8 mouse cellular contexts compared by ENCODE assay signal in genomic region chr10:117375163-117375562, GRCm38 (mm10). TPM values are rescaled to one million over a fixed set of nuclear protein-coding genes. Genes with fewer than 3 reads are reported as not detected.
DNase-seq lines count a peak whose midpoint lies in the region; ATAC-seq and TF ChIP-seq lines count a peak whose summit lies in the region.

No protein-coding gene starts in this region.

- H3K36me3 ChIP-seq in heart, embryonic 12.5 days: no peaks in the 10 kb centered on the region
- H3K36me3 ChIP-seq in G1E (replicated peaks): peaks cover 5% of the 10 kb centered on the region
- H3K36me3 ChIP-seq in hindbrain, embryonic 13.5 days: no peaks in the 10 kb centered on the region
- H3K36me3 ChIP-seq in midbrain, embryonic 13.5 days: no peaks in the 10 kb centered on the region

- no peak overlapping the region for H3K27ac ChIP-seq in heart, embryonic 12.5 days (ENCODE audit: poor library complexity, severe bottlenecking)
- peak overlapping the region; percentile 98; the same call in 1 of the 2 replicates for H3K27ac ChIP-seq in hindbrain, embryonic 13.5 days
- H3K27ac ChIP-seq in midbrain, embryonic 13.5 days: no peak overlapping the region

- H3K9ac ChIP-seq in heart, embryonic 12.5 days: peak overlapping the region; percentile 56; the same call in 1 of the 2 replicates
- peak overlapping the region; percentile 100 for H3K9ac ChIP-seq in hindbrain, embryonic 13.5 days
- H3K9ac ChIP-seq in midbrain, embryonic 13.5 days (replicated peaks): peak overlapping the region; percentile 99

- peak overlapping the region; percentile 94 for H3K4me3 ChIP-seq in heart, embryonic 12.5 days
- peak overlapping the region; percentile 93 for H3K4me3 ChIP-seq in G1E (ENCODE audit: low read depth, low read length)
- peak overlapping the region; percentile 95 for H3K4me3 ChIP-seq in hindbrain, embryonic 13.5 days
- peak overlapping the region; percentile 90 for H3K4me3 ChIP-seq in midbrain, embryonic 13.5 days (replicated peaks)

- ATAC-seq in heart, embryonic 12.5 days (ENCODE audit: insufficient number of reproducible peaks, low FRiP score): no peak
- no peak for ATAC-seq in G1E (ENCODE audit: extremely low read depth, insufficient number of reproducible peaks, low FRiP score, poor library complexity, severe bottlenecking)
- ATAC-seq in hindbrain, embryonic 13.5 days (ENCODE audit: low FRiP score): no peak
- ATAC-seq in midbrain, embryonic 13.5 days: no peak
- no peak for ATAC-seq in megakaryocyte progenitor cell, adult 5-6 weeks (replicated peaks; ENCODE audit: poor library complexity)

- 18% methylated on average over 10 of the region's 10 CpGs for WGBS in heart, embryonic 12.5 days
- 23% methylated on average over 10 of the region's 10 CpGs for WGBS in hindbrain, embryonic 13.5 days
- 26% methylated on average over 10 of the region's 10 CpGs for WGBS in midbrain, embryonic 13.5 days

- no peaks in the 10 kb centered on the region for H3K9me3 ChIP-seq in heart, embryonic 12.5 days (replicated peaks)
- no peaks in the 10 kb centered on the region for H3K9me3 ChIP-seq in G1E (replicated peaks)
- H3K9me3 ChIP-seq in hindbrain, embryonic 13.5 days: no peaks in the 10 kb centered on the region
- H3K9me3 ChIP-seq in midbrain, embryonic 13.5 days: no peaks in the 10 kb centered on the region

- no peak for DNase-seq in heart, adult 8-10 months (ENCODE audit: low spot score)
- DNase-seq in G1E (ENCODE audit: low spot score): no peak
- DNase-seq in layer of hippocampus, postnatal 14 days (ENCODE audit: low spot score in 2 of 2): no peak
- DNase-seq in left cerebral cortex, adult 18-20 months (ENCODE audit: low spot score in 2 of 2): no peak

- no peaks in the 10 kb centered on the region for H3K27me3 ChIP-seq in heart, embryonic 12.5 days (replicated peaks)
- H3K27me3 ChIP-seq in G1E (ENCODE audit: insufficient read depth, low read length): no peaks in the 10 kb centered on the region
- no peaks in the 10 kb centered on the region for H3K27me3 ChIP-seq in hindbrain, embryonic 13.5 days
- H3K27me3 ChIP-seq in midbrain, embryonic 13.5 days: no peaks in the 10 kb centered on the region

- H3K4me1 ChIP-seq in heart, embryonic 12.5 days (replicated peaks): peaks cover 10% of the 10 kb centered on the region
- peaks cover 23% of the 10 kb centered on the region for H3K4me1 ChIP-seq in G1E (ENCODE audit: insufficient read depth, low read depth, low read length)
- H3K4me1 ChIP-seq in hindbrain, embryonic 13.5 days (replicated peaks): peaks cover 30% of the 10 kb centered on the region
- peaks cover 28% of the 10 kb centered on the region for H3K4me1 ChIP-seq in midbrain, embryonic 13.5 days (replicated peaks)

- peak overlapping the region; percentile 70 for H3K4me2 ChIP-seq in heart, embryonic 12.5 days
- peak overlapping the region; percentile 76 for H3K4me2 ChIP-seq in hindbrain, embryonic 13.5 days
- H3K4me2 ChIP-seq in midbrain, embryonic 13.5 days (replicated peaks): peak overlapping the region; percentile 75

- no peak for TF ChIP-seq CTCF in G1E (IDR thresholded peaks at IDR 0.05; ENCODE audit: low read depth, low read length)

RNA-seq across cellular contexts. Expression of gene Cpsf6, which starts 4.7 kb away (rescaled TPM):
- polyA plus RNA-seq in heart, embryonic 12.5 days (2016; fragmentation: Nextera tagmentation; extraction: Ambion mirVana): 120 TPM in 2 replicates
- 10 to 100 TPM; 27.3 to 31.2 (median 30.1) TPM for total RNA-seq in heart, adult 8-10 months (2022)
- total RNA-seq in G1E (2014; fragmentation: Nextera tagmentation) (232 and 244 TPM in 2 replicates), G1E (2017) (142 and 177 TPM in 2 replicates)
- polyA plus RNA-seq in G1E (2012): 285 and 393 TPM in 2 replicates
- polyA plus RNA-seq in hindbrain, embryonic 13.5 days (2015; fragmentation: Nextera tagmentation; extraction: Ambion mirVana): 177 and 179 TPM in 2 replicates
- polyA plus RNA-seq in midbrain, embryonic 13.5 days (2015; fragmentation: Nextera tagmentation; extraction: Ambion mirVana): 203 and 210 TPM in 2 replicates
- total RNA-seq in layer of hippocampus, postnatal 14 days (2021): 100 to 1,000 TPM; 107 to 114 TPM
- total RNA-seq in megakaryocyte progenitor cell, adult 5-6 weeks (2015): 103 and 107 TPM in 2 replicates
- total RNA-seq in megakaryocyte progenitor cell, adult 5-6 weeks (2017): 108 and 138 TPM in 2 replicates
- 100 to 1,000 TPM; 109 to 117 TPM for total RNA-seq in left cerebral cortex, adult 18-20 months (2021)
